Mouse (Mus musculus): ENCODE measurements around the gene Npm3. TPM values are rescaled to one million over a fixed set of nuclear protein-coding genes. Genes with fewer than 3 reads are reported as not detected.

Npm3 gene
- polyA plus RNA-seq, 1 experiment from 2014 or later, result 12.8 TPM

- Histone ChIP-seq H3K4me1 (replicated peaks) (peaks cover 18% of the 10 kb centered on the region), H3K9me3 (no peaks in the 10 kb centered on the region), H3K36me3 (no peaks in the 10 kb centered on the region), H3K27ac (no peak overlapping the region), H3K4me3 (replicated peaks) (no peak overlapping the region), H3K9ac (replicated peaks) (no peak overlapping the region), H3K27me3 (peaks cover 53% of the 10 kb centered on the region), H3K4me2 (no peak overlapping the region)
- WGBS, result 72% methylated on average over 10 of the region's 10 CpGs
- ATAC-seq (ENCODE audit: insufficient number of reproducible peaks, insufficient read depth, low FRiP score, low TSS enrichment, low read depth), result no peak
Measured at GRCm38 (mm10) chr19:45727231-45727630, 22.2 kb downstream of the Npm3 start.

- Histone ChIP-seq H3K9me3 (no peaks in the 10 kb centered on the region), H3K27ac (peak overlapping the region; percentile 85), H3K36me3 (no peaks in the 10 kb centered on the region), H3K4me2 (peak overlapping the region; percentile 30), H3K27me3 (peaks cover 38% of the 10 kb centered on the region), H3K4me3 (replicated peaks) (no peak overlapping the region), H3K4me1 (replicated peaks) (peaks cover 18% of the 10 kb centered on the region), H3K9ac (replicated peaks) (peak overlapping the region; percentile 37)
- ATAC-seq (ENCODE audit: insufficient number of reproducible peaks, insufficient read depth, low FRiP score, low TSS enrichment, low read depth), result peak; percentile 45; the same call in 1 of the 2 replicates
- WGBS, result 2% methylated on average over 14 of the region's 14 CpGs
Measured at GRCm38 (mm10) chr19:45725677-45726277, 23.6 kb downstream of the Npm3 start.

- 68% methylated on average over 5 of the region's 5 CpGs for WGBS
- no peak overlapping the region for H3K4me3 ChIP-seq (replicated peaks)
- ATAC-seq (ENCODE audit: insufficient number of reproducible peaks, insufficient read depth, low FRiP score, low TSS enrichment, low read depth), result no peak
- peaks cover 20% of the 10 kb centered on the region for H3K27me3 ChIP-seq
- H3K4me2 ChIP-seq, result no peak overlapping the region
- H3K9ac ChIP-seq (replicated peaks), result no peak overlapping the region
- H3K27ac ChIP-seq, result no peak overlapping the region
- no peaks in the 10 kb centered on the region for H3K9me3 ChIP-seq
- peaks cover 29% of the 10 kb centered on the region for H3K4me1 ChIP-seq (replicated peaks)
- H3K36me3 ChIP-seq, result no peaks in the 10 kb centered on the region
Measured at GRCm38 (mm10) chr19:45722188-45722587, 27.2 kb downstream of the Npm3 start.

DNA sequence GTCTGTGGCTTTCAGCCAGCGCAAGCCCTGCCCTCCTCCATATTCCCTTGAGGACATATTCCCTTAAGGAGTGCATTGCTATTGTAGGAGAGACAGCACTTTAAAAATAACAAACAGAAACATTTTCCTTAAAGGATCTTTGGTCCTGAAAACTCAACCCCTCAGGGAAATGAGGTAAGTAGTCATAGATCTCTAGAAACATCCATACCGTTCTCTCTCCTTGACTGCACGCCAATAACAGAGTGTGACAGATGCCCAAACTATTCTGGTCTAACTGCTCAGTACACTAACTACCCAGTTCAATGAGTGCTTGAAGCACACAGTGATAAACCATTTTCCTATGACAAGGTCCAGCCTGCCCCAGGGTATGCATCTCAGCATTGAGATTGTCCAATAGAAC, 31.1 kb downstream of the Npm3 start:
- Histone ChIP-seq H3K4me3 (replicated peaks) (no peak overlapping the region), H3K4me2 (no peak overlapping the region), H3K27ac (no peak overlapping the region), H3K4me1 (replicated peaks) (peaks cover 18% of the 10 kb centered on the region), H3K27me3 (peaks cover 14% of the 10 kb centered on the region; the same call in 1 of the 2 replicates), H3K9me3 (no peaks in the 10 kb centered on the region), H3K9ac (replicated peaks) (no peak overlapping the region), H3K36me3 (no peaks in the 10 kb centered on the region)
- ATAC-seq (ENCODE audit: insufficient number of reproducible peaks, insufficient read depth, low FRiP score, low TSS enrichment, low read depth), result no peak
- WGBS, result 77% methylated on average over 3 of the region's 3 CpGs

DNA sequence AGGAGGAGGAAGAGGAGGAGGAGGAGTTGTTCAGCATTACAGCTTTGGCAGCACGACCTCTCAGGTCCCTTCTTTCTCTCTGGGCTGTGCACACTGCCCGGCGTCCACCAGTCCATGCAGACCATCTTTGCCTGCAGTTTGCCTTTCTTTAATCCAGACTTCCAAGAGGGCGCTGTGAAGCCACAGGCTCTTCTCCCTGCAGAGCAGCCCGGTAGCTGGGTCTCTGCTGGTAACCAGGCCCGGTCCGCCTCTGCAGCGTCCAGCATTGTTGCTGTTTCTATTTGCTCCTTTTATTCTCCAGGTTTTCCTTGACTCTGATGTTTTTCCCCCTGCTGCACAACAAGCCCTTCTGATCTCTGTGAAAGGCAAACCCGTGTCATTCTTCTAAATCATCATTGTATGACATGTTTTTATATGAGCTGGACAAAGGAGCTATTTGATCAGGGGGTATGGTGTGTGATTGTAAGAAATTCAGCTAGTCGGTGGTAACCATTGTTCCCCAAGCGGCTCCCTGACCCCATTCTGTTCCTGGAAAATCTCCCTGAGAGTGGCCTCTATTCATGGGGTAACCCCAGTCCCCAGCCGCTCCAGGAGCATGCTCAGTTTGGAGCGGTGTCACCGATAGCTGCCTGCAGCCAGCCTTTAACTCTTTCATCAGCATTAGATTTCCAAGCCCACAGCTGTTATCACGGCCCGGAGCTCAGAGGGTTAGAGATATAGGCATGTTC, 31.7 kb downstream of the Npm3 start:
- Histone ChIP-seq H3K27ac (no peak overlapping the region), H3K36me3 (no peaks in the 10 kb centered on the region), H3K4me1 (replicated peaks) (peaks cover 18% of the 10 kb centered on the region), H3K27me3 (peaks cover 14% of the 10 kb centered on the region; the same call in 1 of the 2 replicates), H3K9ac (replicated peaks) (no peak overlapping the region), H3K9me3 (no peaks in the 10 kb centered on the region), H3K4me3 (replicated peaks) (no peak overlapping the region), H3K4me2 (peak overlapping the region; percentile 42)
- 10% methylated on average over 16 of the region's 16 CpGs for WGBS
- ATAC-seq (ENCODE audit: insufficient number of reproducible peaks, insufficient read depth, low FRiP score, low TSS enrichment, low read depth), result peak; percentile 59; the same call in 1 of the 2 replicates

- no peak overlapping the region for H3K9ac ChIP-seq (replicated peaks)
- 60% methylated on average over 3 of the region's 3 CpGs for WGBS
- no peak overlapping the region for H3K4me2 ChIP-seq
- no peak overlapping the region for H3K4me3 ChIP-seq (replicated peaks)
- no peaks in the 10 kb centered on the region for H3K27me3 ChIP-seq
- H3K36me3 ChIP-seq, result no peaks in the 10 kb centered on the region
- H3K9me3 ChIP-seq, result no peaks in the 10 kb centered on the region
- peaks cover 4% of the 10 kb centered on the region; the same call in 1 of the 2 replicates for H3K4me1 ChIP-seq (replicated peaks)
- no peak for ATAC-seq (ENCODE audit: insufficient number of reproducible peaks, insufficient read depth, low FRiP score, low TSS enrichment, low read depth)
- H3K27ac ChIP-seq, result no peak overlapping the region
Measured at GRCm38 (mm10) chr19:45708704-45709103, 40.7 kb downstream of the Npm3 start.

Other genes with a start within 250 kb of the Npm3 start
- 17.7 and 20.1 TPM in 2 replicates for gene Poll, start 189.1 kb downstream of the Npm3 start, polyA plus RNA-seq (2016; fragmentation: Nextera tagmentation; extraction: Ambion mirVana)
- gene Gm17018, start 189.0 kb downstream of the Npm3 start, polyA plus RNA-seq (2016; fragmentation: Nextera tagmentation; extraction: Ambion mirVana), result 50.5 and 53.7 TPM in 2 replicates
- gene Fbxw4, start 89.3 kb downstream of the Npm3 start, polyA plus RNA-seq (2016; fragmentation: Nextera tagmentation; extraction: Ambion mirVana), result 6.8 and 7.2 TPM in 2 replicates
- gene Fgf8, start 6.7 kb downstream of the Npm3 start, polyA plus RNA-seq (2016; fragmentation: Nextera tagmentation; extraction: Ambion mirVana), result 16.1 and 18.3 TPM in 2 replicates
- 84.2 and 87.9 TPM in 2 replicates for gene Mgea5, start 34.2 kb upstream of the Npm3 start, polyA plus RNA-seq (2016; fragmentation: Nextera tagmentation; extraction: Ambion mirVana)
- 0.40 and 0.51 TPM in 2 replicates for gene Kcnip2, start 66.5 kb upstream of the Npm3 start, polyA plus RNA-seq (2016; fragmentation: Nextera tagmentation; extraction: Ambion mirVana)
- 19.8 and 19.9 TPM in 2 replicates for gene Armh3, start 248.9 kb upstream of the Npm3 start, polyA plus RNA-seq (2016; fragmentation: Nextera tagmentation; extraction: Ambion mirVana)